Mouse (Mus musculus): ENCODE data around the gene Samd4b. TPM values are rescaled to one million over a fixed set of nuclear protein-coding genes. Genes with fewer than 3 reads are reported as not detected.

Gene Samd4b
- total RNA-seq, 1 experiment = 30.3 TPM

- Histone ChIP-seq H3K4me3 (ENCODE audit: insufficient read depth in 1 of 2, low read depth in 1 of 2, low read length in 2 of 2, poor library complexity in 1 of 2, severe bottlenecking in 1 of 2) (peak overlapping the region in 1 of 2 experiments; percentile 70; a peak in 2 of 4 replicates), H3K36me3 (ENCODE audit: control insufficient read depth, insufficient read depth, low read length, poor library complexity, severe bottlenecking) (no peaks in the 10 kb centered on the region), H3K4me1 (ENCODE audit: control insufficient read depth in 2 of 2, insufficient read depth in 2 of 2, low read length in 2 of 2, poor library complexity in 1 of 2) (peaks cover 0 to 4% of the 10 kb centered on the region in 2 experiments; a peak in 2 of 4 replicates), H3K27ac (ENCODE audit: insufficient read depth, low read depth, low read length, poor library complexity, severe bottlenecking) (no peak overlapping the region), H3K9me3 (ENCODE audit: control insufficient read depth, insufficient read depth, low read depth, low read length) (no peaks in the 10 kb centered on the region), H3K9ac (ENCODE audit: insufficient read depth, low read depth, low read length, poor library complexity, severe bottlenecking) (no peak overlapping the region)
- in situ Hi-C loops (cut with MboI; ENCODE audit: low sequenced_read_pairs in 2 of 2, unreplicated experiment in 2 of 2) = loop anchor here in 1 of 2 experiments (10.0 kb wide), 1 partner anchor 167 kb away; no protein-coding TSS in a partner anchor
- TF ChIP-seq MAFK (IDR thresholded peaks at IDR 0.05; ENCODE audit: insufficient read depth, low read depth, low read length) (no peak), ZNF384 (IDR thresholded peaks at IDR 0.05; ENCODE audit: low read depth, low read length) (peak; percentile 54; the same call in 1 of the 2 replicates)
- no peak for DNase-seq (ENCODE audit: low read depth, low spot score)
Observed at GRCm38 (mm10) chr7:28437964-28438363, 160.0 kb downstream of the Samd4b start.

GRCm38 (mm10) chr7:28436932-28437570 lies 160.9 kb downstream of the Samd4b start, which contains the start of gene Gmfg:
Gmfg (plus strand) TSS chr7:28437447.
- DNase-seq (ENCODE audit: low read depth, low spot score) = peak; percentile 85
- TF ChIP-seq CHD2 (IDR thresholded peaks at IDR 0.05; ENCODE audit: low read depth, low read length) = no peak
- no peak for TF ChIP-seq ZC3H11A (IDR thresholded peaks at IDR 0.05; ENCODE audit: borderline replicate concordance, low read depth, low read length)
- no peak for TF ChIP-seq MAFK (IDR thresholded peaks at IDR 0.05; ENCODE audit: insufficient read depth, low read depth, low read length)
- no peak for TF ChIP-seq HCFC1 (IDR thresholded peaks at IDR 0.05; ENCODE audit: borderline replicate concordance, insufficient read depth, low read length)
- TF ChIP-seq ZNF384 (IDR thresholded peaks at IDR 0.05; ENCODE audit: low read depth, low read length) = no peak
- no peaks in the 10 kb centered on the region for H3K9me3 ChIP-seq (ENCODE audit: control insufficient read depth, insufficient read depth, low read depth, low read length)
- H3K27ac ChIP-seq (ENCODE audit: insufficient read depth, low read depth, low read length, poor library complexity, severe bottlenecking) = peak within 1 kb of the TSS; percentile 73
- H3K4me3 ChIP-seq (ENCODE audit: insufficient read depth in 1 of 2, low read depth in 1 of 2, low read length in 2 of 2, poor library complexity in 1 of 2, severe bottlenecking in 1 of 2) = peak within 1 kb of the TSS; percentile 70 to 76
- in situ Hi-C loops (cut with MboI; ENCODE audit: low sequenced_read_pairs in 2 of 2, unreplicated experiment in 2 of 2) = loop anchor here in 1 of 2 experiments (10.0 kb wide), 1 partner anchor 168 kb away; no protein-coding TSS in a partner anchor
- H3K4me1 ChIP-seq (ENCODE audit: control insufficient read depth in 2 of 2, insufficient read depth in 2 of 2, low read length in 2 of 2, poor library complexity in 1 of 2) = peaks cover 0 to 4% of the 10 kb centered on the region in 2 experiments; a peak in 2 of 4 replicates
- H3K36me3 ChIP-seq (ENCODE audit: control insufficient read depth, insufficient read depth, low read length, poor library complexity, severe bottlenecking) = no peaks in the 10 kb centered on the region
- peak within 1 kb of the TSS; percentile 75 for H3K9ac ChIP-seq (ENCODE audit: insufficient read depth, low read depth, low read length, poor library complexity, severe bottlenecking)

DNA sequence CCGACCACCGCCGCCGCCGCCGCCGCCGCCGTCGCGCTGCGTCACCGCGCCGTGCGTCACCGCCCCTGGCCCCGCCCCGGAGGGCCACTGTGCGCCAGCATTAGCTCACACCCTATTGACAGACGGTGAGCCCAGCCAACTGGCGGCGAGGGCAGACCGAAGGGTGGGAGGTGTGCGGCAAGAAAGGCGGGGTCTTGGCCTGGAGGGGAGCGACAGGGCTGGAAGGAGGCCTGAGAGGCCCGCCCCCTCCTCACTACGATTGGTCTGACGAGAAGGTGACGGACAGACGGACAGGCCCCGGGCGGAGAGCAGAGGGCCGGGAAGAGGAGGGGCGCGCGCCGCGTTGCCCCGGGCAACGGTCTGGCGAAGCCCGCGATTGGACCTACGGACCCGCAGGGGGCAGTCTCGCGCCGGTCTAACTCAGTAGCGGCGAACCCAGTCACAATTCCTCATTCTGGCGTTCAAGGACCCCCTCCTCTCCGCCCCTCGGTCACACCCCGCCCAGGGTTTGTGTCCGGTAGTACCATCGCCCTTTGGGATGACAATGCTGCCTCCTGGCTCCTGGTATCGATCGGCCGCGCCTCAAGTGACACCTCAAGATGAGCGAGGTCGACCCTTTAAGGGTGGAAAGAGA lies 161.6 kb downstream of the Samd4b start:
- H3K9ac ChIP-seq (ENCODE audit: insufficient read depth, low read depth, low read length, poor library complexity, severe bottlenecking) = peak overlapping the region; percentile 84
- H3K4me3 ChIP-seq (ENCODE audit: insufficient read depth in 1 of 2, low read depth in 1 of 2, low read length in 2 of 2, poor library complexity in 1 of 2, severe bottlenecking in 1 of 2) = peak overlapping the region; percentile 70 to 93
- H3K27ac ChIP-seq (ENCODE audit: insufficient read depth, low read depth, low read length, poor library complexity, severe bottlenecking) = peak overlapping the region; percentile 73
- DNase-seq (ENCODE audit: low read depth, low spot score) = peak; percentile 97
- in situ Hi-C loops (cut with MboI; ENCODE audit: low sequenced_read_pairs in 2 of 2, unreplicated experiment in 2 of 2) = loop anchor here in 1 of 2 experiments (10.0 kb wide), 1 partner anchor 168 kb away; no protein-coding TSS in a partner anchor
- H3K9me3 ChIP-seq (ENCODE audit: control insufficient read depth, insufficient read depth, low read depth, low read length) = no peaks in the 10 kb centered on the region
- H3K4me1 ChIP-seq (ENCODE audit: control insufficient read depth in 2 of 2, insufficient read depth in 2 of 2, low read length in 2 of 2, poor library complexity in 1 of 2) = peaks cover 0 to 4% of the 10 kb centered on the region in 2 experiments; a peak in 2 of 4 replicates
- peak; percentile 62; the same call in 1 of the 2 replicates for TF ChIP-seq CHD2 (IDR thresholded peaks at IDR 0.05; ENCODE audit: low read depth, low read length)
- no peak for TF ChIP-seq ZC3H11A (IDR thresholded peaks at IDR 0.05; ENCODE audit: borderline replicate concordance, low read depth, low read length)
- no peak for TF ChIP-seq MAFK (IDR thresholded peaks at IDR 0.05; ENCODE audit: insufficient read depth, low read depth, low read length)
- H3K36me3 ChIP-seq (ENCODE audit: control insufficient read depth, insufficient read depth, low read length, poor library complexity, severe bottlenecking) = no peaks in the 10 kb centered on the region

GRCm38 (mm10) chr7:28435660-28436259 lies 162.2 kb downstream of the Samd4b start:
- in situ Hi-C loops (cut with MboI; ENCODE audit: low sequenced_read_pairs in 2 of 2, unreplicated experiment in 2 of 2) = loop anchor here in 1 of 2 experiments (10.0 kb wide), 1 partner anchor 169 kb away; no protein-coding TSS in a partner anchor
- Histone ChIP-seq H3K4me3 (ENCODE audit: insufficient read depth in 1 of 2, low read depth in 1 of 2, low read length in 2 of 2, poor library complexity in 1 of 2, severe bottlenecking in 1 of 2) (peak overlapping the region; percentile 91 to 93), H3K27ac (ENCODE audit: insufficient read depth, low read depth, low read length, poor library complexity, severe bottlenecking) (no peak overlapping the region), H3K36me3 (ENCODE audit: control insufficient read depth, insufficient read depth, low read length, poor library complexity, severe bottlenecking) (no peaks in the 10 kb centered on the region), H3K9ac (ENCODE audit: insufficient read depth, low read depth, low read length, poor library complexity, severe bottlenecking) (peak overlapping the region; percentile 84), H3K4me1 (ENCODE audit: control insufficient read depth in 2 of 2, insufficient read depth in 2 of 2, low read length in 2 of 2, poor library complexity in 1 of 2) (no peaks in the 10 kb centered on the region; a peak in 1 of 4 replicates), H3K9me3 (ENCODE audit: control insufficient read depth, insufficient read depth, low read depth, low read length) (no peaks in the 10 kb centered on the region)
- DNase-seq (ENCODE audit: low read depth, low spot score) = no peak
- TF ChIP-seq ZC3H11A (IDR thresholded peaks at IDR 0.05; ENCODE audit: borderline replicate concordance, low read depth, low read length) = no peak
- no peak for TF ChIP-seq HCFC1 (IDR thresholded peaks at IDR 0.05; ENCODE audit: borderline replicate concordance, insufficient read depth, low read length)
- TF ChIP-seq MAFK (IDR thresholded peaks at IDR 0.05; ENCODE audit: insufficient read depth, low read depth, low read length) = no peak
- TF ChIP-seq ZNF384 (IDR thresholded peaks at IDR 0.05; ENCODE audit: low read depth, low read length) = no peak
- no peak for TF ChIP-seq CHD2 (IDR thresholded peaks at IDR 0.05; ENCODE audit: low read depth, low read length)
